Mouse (Mus musculus) lung, adult 10 weeks (tissue): ENCODE results near the gene Mef2d. TPM values are rescaled to one million over a fixed set of nuclear protein-coding genes. Genes with fewer than 3 reads are reported as not detected.

ENCODE experiments used
- polyA plus RNA-seq: library from polyadenylated mRNA; stranded (reverse); fragments of 350-450 nt; fragmentation: Illumina TruSeq; extraction: RNeasy Lipid Tissue Mini Kit (QIAGEN cat#74804); gene quantifications from one replicate; pipeline ENCODE4 v1.2.3, GENCODE M21; 2014; ENCODE audit warnings: low read depth, low replicate concordance; ENCODE audit not compliant: insufficient read depth

Mef2d gene
- polyA plus RNA-seq, result 18.9 TPM

DNA sequence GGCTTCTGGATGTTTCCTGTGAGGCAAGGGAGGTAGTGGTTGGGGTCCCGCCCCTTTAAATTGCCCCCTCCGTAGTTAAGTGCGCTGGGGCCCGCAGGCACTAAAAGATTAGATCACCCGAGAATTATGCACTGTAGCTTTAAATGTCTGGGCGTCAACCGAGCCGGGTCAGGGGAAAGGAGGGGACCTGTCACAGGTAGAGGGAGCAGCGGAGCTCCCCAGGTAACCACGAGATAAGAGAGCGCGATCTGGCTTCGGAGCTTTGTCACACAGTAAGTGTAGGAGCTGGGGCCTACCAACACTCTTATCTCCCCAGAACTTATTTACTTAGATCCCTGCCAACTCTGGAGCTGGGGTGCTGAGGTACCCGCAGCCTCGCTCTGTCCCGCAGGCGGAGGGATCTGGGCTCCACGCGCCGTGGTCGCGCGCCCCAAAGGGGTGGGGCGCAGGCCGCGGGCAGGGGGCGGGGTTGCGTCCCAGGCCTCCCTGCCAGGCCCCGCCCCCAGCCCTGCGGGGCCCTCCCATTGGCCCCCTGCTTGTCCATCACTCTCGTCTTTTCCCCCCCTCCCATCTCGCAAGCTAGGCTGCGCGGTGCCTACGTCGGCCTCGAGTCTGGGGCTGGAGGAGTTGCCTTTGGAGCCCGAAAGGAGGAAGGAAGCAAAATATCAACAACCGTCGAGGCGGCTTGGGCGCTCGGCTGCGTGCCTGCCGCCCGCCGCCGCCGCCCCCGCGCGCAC is at the start of gene Mef2d:
Mef2d (plus strand) TSS at position 586 of the 737 bp plus-strand sequence.

Other genes starting within 250 kb of the Mef2d start
- gene Hdgf, start 236.1 kb upstream of the Mef2d start, polyA plus RNA-seq, result 89.3 TPM
- 108 TPM for gene Mrpl24, start 222.9 kb upstream of the Mef2d start, polyA plus RNA-seq
- gene Isg20l2, start 212.1 kb upstream of the Mef2d start, polyA plus RNA-seq, result 12.4 TPM
- gene Rrnad1, start 211.7 kb upstream of the Mef2d start, polyA plus RNA-seq, result 10.1 TPM
- gene Crabp2, start 193.7 kb upstream of the Mef2d start, polyA plus RNA-seq, result not detected
- 28.8 TPM for gene Nes, start 171.3 kb upstream of the Mef2d start, polyA plus RNA-seq
- 1.6 TPM for gene Bcan, start 142.1 kb upstream of the Mef2d start, polyA plus RNA-seq
- gene Hapln2, start 114.8 kb upstream of the Mef2d start, polyA plus RNA-seq, result not detected
- 14.7 TPM for gene Gpatch4, start 99.3 kb upstream of the Mef2d start, polyA plus RNA-seq
- gene Naxe, start 83.9 kb upstream of the Mef2d start, polyA plus RNA-seq, result 129 TPM
- gene Ttc24, start 64.1 kb upstream of the Mef2d start, polyA plus RNA-seq, result not detected
- 0.18 TPM for gene Iqgap3, start 60.4 kb upstream of the Mef2d start, polyA plus RNA-seq
- 4.9 TPM for gene Rhbg, start 112.3 kb downstream of the Mef2d start, polyA plus RNA-seq
- 0.94 TPM for gene Gm38392, start 144.8 kb downstream of the Mef2d start, polyA plus RNA-seq
- 4.4 TPM for gene Tsacc, start 154.6 kb downstream of the Mef2d start, polyA plus RNA-seq
- 129 TPM for gene Cct3, start 154.7 kb downstream of the Mef2d start, polyA plus RNA-seq
- gene Glmp, start 182.7 kb downstream of the Mef2d start, polyA plus RNA-seq, result 149 TPM
- gene Tmem79, start 193.8 kb downstream of the Mef2d start, polyA plus RNA-seq, result 4.2 TPM
- 18.7 TPM for gene Smg5, start 193.9 kb downstream of the Mef2d start, polyA plus RNA-seq
- 9.4 TPM for gene Paqr6, start 222.2 kb downstream of the Mef2d start, polyA plus RNA-seq
- not detected for gene Bglap3, start 230.4 kb downstream of the Mef2d start, polyA plus RNA-seq
- gene Bglap2, start 236.3 kb downstream of the Mef2d start, polyA plus RNA-seq, result not detected
- gene Bglap, start 242.1 kb downstream of the Mef2d start, polyA plus RNA-seq, result not detected